Mouse (Mus musculus): Measurements from ENCODE around the gene Slc7a14. TPM values are rescaled to one million over a fixed set of nuclear protein-coding genes. Genes with fewer than 3 reads are reported as not detected.

The Slc7a14 gene
- polyA plus RNA-seq, 1 experiment from 2014 or later = 0.11 TPM

DNA sequence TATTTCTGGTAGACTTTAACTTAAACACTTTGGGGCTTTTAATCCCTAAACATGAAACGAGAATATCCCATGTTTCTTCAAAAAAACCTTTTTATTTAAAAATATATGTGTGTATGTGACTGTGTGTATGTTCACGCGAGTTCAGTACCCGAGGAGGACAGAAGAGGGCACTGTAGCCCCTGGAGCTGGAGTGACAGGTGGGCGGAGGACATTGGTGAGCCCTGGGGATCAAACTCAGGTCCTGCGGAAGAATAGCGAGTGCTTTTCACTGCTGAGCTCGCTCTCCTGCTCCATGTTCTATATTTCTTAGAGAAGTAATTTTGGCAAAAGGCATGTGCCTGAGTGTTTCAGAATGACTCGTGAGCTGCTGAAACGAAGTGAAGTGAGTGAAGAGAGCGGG, 106.2 kb downstream of the Slc7a14 start:
- 88% methylated on average over 11 of the region's 11 CpGs for WGBS
- Histone ChIP-seq H3K4me1 (replicated peaks; ENCODE audit: control insufficient read depth, insufficient read depth, low read length) (peaks cover 11% of the 10 kb centered on the region), H3K27me3 (ENCODE audit: control insufficient read depth, insufficient read depth, low read depth, low read length) (no peaks in the 10 kb centered on the region), H3K36me3 (ENCODE audit: control insufficient read depth, insufficient read depth, low read length) (no peaks in the 10 kb centered on the region), H3K4me2 (ENCODE audit: low read depth, low read length) (no peak overlapping the region), H3K9ac (ENCODE audit: low read length) (no peak overlapping the region), H3K27ac (ENCODE audit: low read length) (no peak overlapping the region), H3K9me3 (ENCODE audit: control insufficient read depth, low read length) (no peaks in the 10 kb centered on the region), H3K4me3 (ENCODE audit: low read length) (no peak overlapping the region)
- ATAC-seq (ENCODE audit: low read depth) = no peak

DNA sequence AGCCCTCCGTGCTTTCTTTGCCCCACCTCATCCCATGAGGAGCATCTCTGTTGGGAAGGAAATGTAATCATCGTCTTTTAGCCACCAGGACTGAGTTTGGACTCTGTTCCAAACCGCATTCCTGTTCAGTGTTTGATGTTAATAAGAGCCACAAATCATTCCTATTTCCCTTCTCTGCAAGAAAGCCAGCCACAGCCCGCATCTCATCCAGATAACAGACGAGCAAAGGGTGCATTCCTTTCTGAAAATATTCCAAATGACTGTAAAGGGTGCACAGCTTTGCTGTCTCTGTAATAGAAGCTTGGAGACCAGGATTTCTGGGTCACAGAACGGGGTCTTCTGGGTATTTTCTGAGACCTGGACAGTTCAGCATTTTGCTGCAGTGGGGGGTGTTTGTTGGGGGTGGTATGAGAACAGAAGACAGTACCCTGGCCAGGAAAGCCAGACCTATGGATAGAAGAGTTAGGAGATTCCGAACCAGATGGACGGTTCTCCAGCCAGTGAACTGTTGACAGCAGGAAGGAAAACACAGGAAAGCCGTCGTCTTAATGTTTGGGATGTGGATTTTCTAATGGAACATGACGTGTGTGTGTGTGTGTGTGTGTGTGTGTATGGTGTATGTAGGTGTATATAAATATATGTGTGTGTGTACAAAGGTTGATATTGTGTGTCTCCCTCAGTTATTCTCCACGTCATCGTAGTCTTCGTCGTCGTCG, 110.9 kb downstream of the Slc7a14 start:
- H3K27ac ChIP-seq (ENCODE audit: low read length) = no peak overlapping the region
- ATAC-seq (ENCODE audit: low read depth) = no peak
- H3K4me2 ChIP-seq (ENCODE audit: low read depth, low read length) = no peak overlapping the region

DNA sequence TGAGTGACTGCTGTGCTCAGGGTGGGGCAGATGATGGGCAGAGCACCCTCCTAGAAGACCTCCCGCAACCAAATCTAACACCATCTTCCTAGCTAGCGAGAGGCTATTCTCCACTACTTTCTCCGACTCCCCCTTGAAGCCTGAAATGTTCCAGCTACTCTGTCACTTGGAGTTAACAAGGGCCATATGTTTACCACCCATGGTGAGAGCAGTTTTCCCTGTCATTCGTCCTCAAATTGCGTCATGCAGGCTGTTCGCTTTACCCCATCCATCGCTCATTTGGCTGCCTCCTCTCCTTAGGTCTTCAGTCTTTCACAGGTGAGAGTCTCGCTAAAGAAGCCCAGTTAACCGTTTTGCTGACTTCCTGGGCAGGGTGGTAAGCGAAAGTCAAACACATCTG, 118.8 kb downstream of the Slc7a14 start:
- no peaks in the 10 kb centered on the region for H3K9me3 ChIP-seq (ENCODE audit: control insufficient read depth, low read length)
- no peaks in the 10 kb centered on the region for H3K4me1 ChIP-seq (replicated peaks; ENCODE audit: control insufficient read depth, insufficient read depth, low read length)
- H3K9ac ChIP-seq (ENCODE audit: low read length) = no peak overlapping the region
- ATAC-seq (ENCODE audit: low read depth) = no peak
- WGBS = 37% methylated on average over 10 of the region's 10 CpGs
- H3K4me3 ChIP-seq (ENCODE audit: low read length) = no peak overlapping the region
- no peak overlapping the region for H3K4me2 ChIP-seq (ENCODE audit: low read depth, low read length)
- no peaks in the 10 kb centered on the region for H3K27me3 ChIP-seq (ENCODE audit: control insufficient read depth, insufficient read depth, low read depth, low read length)
- H3K27ac ChIP-seq (ENCODE audit: low read length) = no peak overlapping the region
- no peaks in the 10 kb centered on the region for H3K36me3 ChIP-seq (ENCODE audit: control insufficient read depth, insufficient read depth, low read length)

More for the DNA sequence above, 110.9 kb downstream of the Slc7a14 start:
- Histone ChIP-seq H3K27me3 (ENCODE audit: control insufficient read depth, insufficient read depth, low read depth, low read length) (no peaks in the 10 kb centered on the region), H3K36me3 (ENCODE audit: control insufficient read depth, insufficient read depth, low read length) (no peaks in the 10 kb centered on the region), H3K4me1 (replicated peaks; ENCODE audit: control insufficient read depth, insufficient read depth, low read length) (peaks cover 3% of the 10 kb centered on the region; the same call in 1 of the 2 replicates), H3K4me3 (ENCODE audit: low read length) (no peak overlapping the region), H3K9me3 (ENCODE audit: control insufficient read depth, low read length) (no peaks in the 10 kb centered on the region), H3K9ac (ENCODE audit: low read length) (no peak overlapping the region)
- 58% methylated on average over 17 of the region's 17 CpGs for WGBS

DNA sequence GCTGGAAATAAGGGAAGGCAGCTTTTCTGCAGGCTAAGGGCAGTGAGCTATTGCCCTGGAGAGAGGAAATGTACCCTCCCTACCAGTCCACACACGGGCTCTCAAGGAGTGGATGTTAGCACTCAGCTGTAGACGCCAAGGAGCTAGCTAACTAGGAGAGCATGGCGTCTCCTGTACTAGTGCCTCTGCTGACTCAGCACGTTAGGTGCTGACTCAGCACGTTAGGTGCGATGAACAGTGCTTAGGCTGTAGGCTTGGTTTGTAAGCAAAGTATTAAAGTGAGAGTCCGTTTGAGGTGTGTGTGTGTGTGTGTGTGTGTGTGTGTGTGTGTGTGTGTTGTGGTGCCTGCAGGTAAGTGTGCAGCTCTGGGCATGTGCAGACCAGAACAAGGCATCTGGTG, 119.8 kb downstream of the Slc7a14 start:
- 85% methylated on average over 7 of the region's 7 CpGs for WGBS
- H3K4me2 ChIP-seq (ENCODE audit: low read depth, low read length) = no peak overlapping the region
- no peaks in the 10 kb centered on the region for H3K4me1 ChIP-seq (replicated peaks; ENCODE audit: control insufficient read depth, insufficient read depth, low read length)
- no peak overlapping the region for H3K9ac ChIP-seq (ENCODE audit: low read length)
- H3K4me3 ChIP-seq (ENCODE audit: low read length) = no peak overlapping the region
- no peak for ATAC-seq (ENCODE audit: low read depth)
- no peaks in the 10 kb centered on the region for H3K9me3 ChIP-seq (ENCODE audit: control insufficient read depth, low read length)
- H3K27ac ChIP-seq (ENCODE audit: low read length) = no peak overlapping the region
- no peaks in the 10 kb centered on the region for H3K36me3 ChIP-seq (ENCODE audit: control insufficient read depth, insufficient read depth, low read length)
- H3K27me3 ChIP-seq (ENCODE audit: control insufficient read depth, insufficient read depth, low read depth, low read length) = no peaks in the 10 kb centered on the region

DNA sequence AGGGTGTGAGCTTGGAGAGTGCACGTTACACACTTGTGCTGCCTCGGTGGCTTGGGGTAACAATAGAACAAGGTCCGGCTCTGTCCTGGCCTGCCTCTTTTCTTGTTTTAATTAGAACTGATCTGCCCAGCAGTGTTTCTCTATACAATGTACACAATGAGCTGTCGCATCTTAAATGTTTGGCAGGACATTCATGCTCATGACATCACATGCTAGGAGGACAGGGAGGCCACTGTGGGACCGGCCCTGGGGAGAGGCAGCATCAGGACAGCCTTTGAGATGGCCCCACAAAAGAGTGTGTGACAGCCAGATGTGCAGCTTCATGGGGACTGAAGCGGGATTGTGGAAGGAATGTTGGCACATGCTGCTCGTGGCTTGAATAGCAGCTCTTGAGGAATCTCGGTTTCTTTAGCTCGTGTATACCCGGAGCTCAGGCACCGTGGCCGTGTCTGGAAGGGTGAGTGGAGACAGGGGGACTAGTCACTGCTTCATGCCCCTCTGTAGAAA, 143.8 kb downstream of the Slc7a14 start:
- no peaks in the 10 kb centered on the region for H3K9me3 ChIP-seq (ENCODE audit: control insufficient read depth, low read length)
- ATAC-seq (ENCODE audit: low read depth) = peak; percentile 85
- no peaks in the 10 kb centered on the region for H3K4me1 ChIP-seq (replicated peaks; ENCODE audit: control insufficient read depth, insufficient read depth, low read length)
- H3K4me2 ChIP-seq (ENCODE audit: low read depth, low read length) = no peak overlapping the region
- no peak overlapping the region for H3K27ac ChIP-seq (ENCODE audit: low read length)
- no peak overlapping the region for H3K9ac ChIP-seq (ENCODE audit: low read length)
- H3K27me3 ChIP-seq (ENCODE audit: control insufficient read depth, insufficient read depth, low read depth, low read length) = no peaks in the 10 kb centered on the region
- H3K4me3 ChIP-seq (ENCODE audit: low read length) = no peak overlapping the region
- no peaks in the 10 kb centered on the region for H3K36me3 ChIP-seq (ENCODE audit: control insufficient read depth, insufficient read depth, low read length)
- 44% methylated on average over 12 of the region's 12 CpGs for WGBS

DNA sequence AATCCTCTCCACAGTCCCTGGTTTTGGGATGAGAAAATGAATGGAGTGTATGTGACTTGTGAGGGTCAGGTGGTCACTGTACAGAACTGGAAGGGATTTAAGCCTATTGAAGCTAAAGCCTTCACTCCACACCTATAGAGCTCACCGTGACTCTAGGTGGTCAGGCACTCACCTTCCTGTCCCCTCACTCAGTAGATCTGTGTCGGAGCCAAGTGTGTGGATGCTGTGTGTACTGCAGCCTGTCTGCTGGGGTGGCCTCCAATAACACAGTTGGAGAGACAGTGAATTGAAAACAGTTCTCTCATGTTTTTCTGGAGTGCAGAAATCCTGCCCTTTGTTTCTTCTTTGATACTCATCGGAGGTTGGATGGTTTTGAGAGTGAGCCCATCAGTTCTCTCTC, 144.4 kb downstream of the Slc7a14 start:
- H3K4me3 ChIP-seq (ENCODE audit: low read length) = no peak overlapping the region
- H3K9me3 ChIP-seq (ENCODE audit: control insufficient read depth, low read length) = no peaks in the 10 kb centered on the region
- no peaks in the 10 kb centered on the region for H3K36me3 ChIP-seq (ENCODE audit: control insufficient read depth, insufficient read depth, low read length)
- no peaks in the 10 kb centered on the region for H3K4me1 ChIP-seq (replicated peaks; ENCODE audit: control insufficient read depth, insufficient read depth, low read length)
- H3K27me3 ChIP-seq (ENCODE audit: control insufficient read depth, insufficient read depth, low read depth, low read length) = no peaks in the 10 kb centered on the region
- no peak overlapping the region for H3K4me2 ChIP-seq (ENCODE audit: low read depth, low read length)
- no peak overlapping the region for H3K27ac ChIP-seq (ENCODE audit: low read length)
- 64% methylated on average over 3 of the region's 3 CpGs for WGBS
- ATAC-seq (ENCODE audit: low read depth) = no peak
- H3K9ac ChIP-seq (ENCODE audit: low read length) = no peak overlapping the region

DNA sequence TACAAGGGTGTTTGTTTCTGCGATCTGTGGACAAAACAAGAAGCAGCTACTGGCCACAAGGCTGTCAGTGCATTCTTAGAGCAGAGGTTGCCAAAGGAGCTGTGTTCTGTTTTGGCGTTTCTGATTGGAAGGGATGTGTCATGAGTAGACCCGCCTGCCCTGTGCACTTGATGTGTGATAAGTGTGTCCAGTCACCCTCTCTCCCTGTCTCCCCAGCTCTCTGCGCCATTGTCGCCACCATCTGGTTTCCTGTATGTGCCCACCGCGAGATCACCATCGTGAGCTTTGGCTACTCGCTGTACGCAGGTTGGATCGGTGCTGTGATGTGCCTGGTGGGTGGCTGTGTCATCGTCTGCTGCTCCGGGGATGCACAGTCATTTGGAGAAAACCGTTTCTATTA, 147.3 kb downstream of the Slc7a14 start:
- Histone ChIP-seq H3K9me3 (ENCODE audit: control insufficient read depth, low read length) (no peaks in the 10 kb centered on the region), H3K4me3 (ENCODE audit: low read length) (no peak overlapping the region), H3K9ac (ENCODE audit: low read length) (no peak overlapping the region), H3K36me3 (ENCODE audit: control insufficient read depth, insufficient read depth, low read length) (no peaks in the 10 kb centered on the region), H3K27me3 (ENCODE audit: control insufficient read depth, insufficient read depth, low read depth, low read length) (no peaks in the 10 kb centered on the region), H3K27ac (ENCODE audit: low read length) (no peak overlapping the region), H3K4me2 (ENCODE audit: low read depth, low read length) (no peak overlapping the region), H3K4me1 (replicated peaks; ENCODE audit: control insufficient read depth, insufficient read depth, low read length) (no peaks in the 10 kb centered on the region)
- 91% methylated on average over 14 of the region's 14 CpGs for WGBS
- no peak for ATAC-seq (ENCODE audit: low read depth)

DNA sequence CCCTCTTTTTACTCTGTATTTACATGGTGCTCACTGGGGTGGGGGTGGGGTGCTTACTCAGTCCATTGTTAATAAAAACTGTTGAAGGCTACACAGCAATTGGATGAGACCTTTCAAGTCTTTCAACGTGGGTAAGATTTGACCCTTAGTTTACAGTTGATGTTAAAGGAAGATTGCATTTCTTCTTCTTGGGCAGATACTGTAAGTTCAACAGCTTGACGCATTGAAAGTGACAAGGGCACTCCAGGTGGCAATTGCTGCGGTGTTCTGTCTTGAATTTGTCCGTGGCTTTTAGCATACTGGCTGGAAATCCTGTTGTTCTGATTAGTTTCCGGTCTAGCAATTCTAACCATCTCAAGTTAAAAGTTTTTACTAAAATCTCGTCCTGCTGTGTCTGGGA, 148.8 kb downstream of the Slc7a14 start:
- Histone ChIP-seq H3K4me1 (replicated peaks; ENCODE audit: control insufficient read depth, insufficient read depth, low read length) (no peaks in the 10 kb centered on the region), H3K27ac (ENCODE audit: low read length) (no peak overlapping the region), H3K27me3 (ENCODE audit: control insufficient read depth, insufficient read depth, low read depth, low read length) (no peaks in the 10 kb centered on the region), H3K36me3 (ENCODE audit: control insufficient read depth, insufficient read depth, low read length) (no peaks in the 10 kb centered on the region), H3K9ac (ENCODE audit: low read length) (no peak overlapping the region), H3K9me3 (ENCODE audit: control insufficient read depth, low read length) (no peaks in the 10 kb centered on the region), H3K4me2 (ENCODE audit: low read depth, low read length) (no peak overlapping the region), H3K4me3 (ENCODE audit: low read length) (no peak overlapping the region)
- no peak for ATAC-seq (ENCODE audit: low read depth)
- WGBS = 52% methylated on average over 6 of the region's 6 CpGs

DNA sequence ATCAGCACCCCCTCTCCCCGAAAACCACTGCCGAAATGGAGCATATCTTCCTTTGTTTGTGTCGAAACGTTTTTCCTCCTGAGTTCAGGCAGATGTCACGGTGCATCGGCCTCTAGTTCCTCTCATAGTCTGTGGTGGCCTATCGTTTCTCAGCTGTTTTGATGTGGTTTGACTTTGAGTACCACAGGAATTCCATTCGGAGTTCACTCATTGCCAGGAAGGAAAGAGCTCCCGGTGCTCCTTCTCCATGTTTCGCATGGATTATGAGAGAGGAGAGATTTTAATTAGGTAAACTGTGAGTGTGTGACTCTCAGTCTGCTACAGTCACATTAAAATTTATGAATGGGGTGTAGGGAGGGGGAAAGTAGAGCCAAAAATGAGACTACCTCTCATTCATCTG, 150.1 kb downstream of the Slc7a14 start:
- H3K36me3 ChIP-seq (ENCODE audit: control insufficient read depth, insufficient read depth, low read length) = no peaks in the 10 kb centered on the region
- no peak overlapping the region for H3K27ac ChIP-seq (ENCODE audit: low read length)
- no peak overlapping the region for H3K4me3 ChIP-seq (ENCODE audit: low read length)
- H3K4me1 ChIP-seq (replicated peaks; ENCODE audit: control insufficient read depth, insufficient read depth, low read length) = no peaks in the 10 kb centered on the region
- no peak for ATAC-seq (ENCODE audit: low read depth)
- 70% methylated on average over 10 of the region's 10 CpGs for WGBS
- no peak overlapping the region for H3K9ac ChIP-seq (ENCODE audit: low read length)
- H3K9me3 ChIP-seq (ENCODE audit: control insufficient read depth, low read length) = no peaks in the 10 kb centered on the region
- no peaks in the 10 kb centered on the region for H3K27me3 ChIP-seq (ENCODE audit: control insufficient read depth, insufficient read depth, low read depth, low read length)
- H3K4me2 ChIP-seq (ENCODE audit: low read depth, low read length) = no peak overlapping the region
